Mouse (Mus musculus): Measurements from ENCODE around the gene Nvl. TPM values are rescaled to one million over a fixed set of nuclear protein-coding genes. Genes with fewer than 3 reads are reported as not detected.

Gene Nvl
- polyA plus RNA-seq, 1 experiment: 102 TPM

DNA sequence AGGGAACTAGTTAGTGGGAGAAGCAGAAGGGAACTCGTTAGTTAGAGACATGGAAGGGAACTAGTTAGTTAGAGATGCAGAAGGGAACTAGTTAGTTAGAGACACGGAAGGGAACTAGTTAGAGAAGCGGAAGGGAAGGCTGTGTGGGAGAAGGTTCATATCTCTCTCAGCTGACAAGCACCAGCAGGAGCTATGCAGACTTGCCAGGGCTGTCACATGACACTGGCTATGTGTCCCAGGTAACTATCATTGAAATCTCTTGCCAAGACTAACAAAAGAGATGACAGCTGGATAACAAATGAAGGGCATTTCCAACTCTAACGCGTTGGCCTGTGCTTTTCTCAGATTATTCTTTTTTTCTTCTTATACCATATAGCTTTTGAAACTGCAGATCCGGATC, 79.4 kb downstream of the Nvl start:
- H3K27ac ChIP-seq (ENCODE audit: insufficient read depth, low read length): no peak overlapping the region
- H3K9ac ChIP-seq (ENCODE audit: low read depth, poor library complexity, severe bottlenecking): no peak overlapping the region
- H3K4me1 ChIP-seq (ENCODE audit: control insufficient read depth, insufficient read depth, low read length): no peaks in the 10 kb centered on the region
- no peak overlapping the region for H3K4me3 ChIP-seq (ENCODE audit: low read depth, low read length)
- H3K36me3 ChIP-seq (ENCODE audit: control insufficient read depth, insufficient read depth, low read length, poor library complexity, severe bottlenecking): no peaks in the 10 kb centered on the region
- TF ChIP-seq CTCF (IDR thresholded peaks at IDR 0.05; ENCODE audit: low read depth, low read length): no peak
- TF ChIP-seq POLR2A (IDR thresholded peaks at IDR 0.05; ENCODE audit: insufficient read depth, low read length): no peak
- no peak for TF ChIP-seq EP300 (IDR thresholded peaks at IDR 0.05; ENCODE audit: insufficient read depth, low read depth, low read length)
- no peaks in the 10 kb centered on the region for H3K9me3 ChIP-seq (replicated peaks; ENCODE audit: control insufficient read depth, insufficient read depth, low read length, poor library complexity, severe bottlenecking)
- H3K27me3 ChIP-seq (ENCODE audit: control insufficient read depth, insufficient read depth, low read length, poor library complexity, severe bottlenecking): no peaks in the 10 kb centered on the region

DNA sequence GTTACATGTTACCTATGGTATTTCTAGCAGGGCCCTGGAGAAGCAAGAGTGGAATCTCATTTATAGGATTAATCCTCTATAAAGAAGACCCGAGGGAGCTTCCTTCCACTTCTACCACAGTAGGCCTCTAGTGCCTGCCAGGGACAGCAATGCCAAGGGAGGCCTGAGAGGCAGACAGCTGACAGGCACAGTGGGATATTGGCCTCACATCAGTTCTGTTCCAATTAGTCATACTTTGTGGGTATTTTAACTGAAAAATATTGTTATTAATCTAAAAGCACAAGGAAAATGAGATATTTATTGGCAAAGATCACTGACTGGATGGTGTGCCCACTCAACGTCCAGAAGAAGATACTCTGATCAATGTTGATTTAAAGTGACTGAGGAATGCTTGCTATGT, 80.0 kb downstream of the Nvl start:
- Histone ChIP-seq H3K36me3 (ENCODE audit: control insufficient read depth, insufficient read depth, low read length, poor library complexity, severe bottlenecking) (no peaks in the 10 kb centered on the region), H3K9me3 (replicated peaks; ENCODE audit: control insufficient read depth, insufficient read depth, low read length, poor library complexity, severe bottlenecking) (no peaks in the 10 kb centered on the region), H3K4me1 (ENCODE audit: control insufficient read depth, insufficient read depth, low read length) (no peaks in the 10 kb centered on the region), H3K4me3 (ENCODE audit: low read depth, low read length) (no peak overlapping the region), H3K9ac (ENCODE audit: low read depth, poor library complexity, severe bottlenecking) (no peak overlapping the region), H3K27ac (ENCODE audit: insufficient read depth, low read length) (no peak overlapping the region), H3K27me3 (ENCODE audit: control insufficient read depth, insufficient read depth, low read length, poor library complexity, severe bottlenecking) (no peaks in the 10 kb centered on the region)
- no peak for TF ChIP-seq CTCF (IDR thresholded peaks at IDR 0.05; ENCODE audit: low read depth, low read length)
- TF ChIP-seq EP300 (IDR thresholded peaks at IDR 0.05; ENCODE audit: insufficient read depth, low read depth, low read length): no peak
- TF ChIP-seq POLR2A (IDR thresholded peaks at IDR 0.05; ENCODE audit: insufficient read depth, low read length): no peak

DNA sequence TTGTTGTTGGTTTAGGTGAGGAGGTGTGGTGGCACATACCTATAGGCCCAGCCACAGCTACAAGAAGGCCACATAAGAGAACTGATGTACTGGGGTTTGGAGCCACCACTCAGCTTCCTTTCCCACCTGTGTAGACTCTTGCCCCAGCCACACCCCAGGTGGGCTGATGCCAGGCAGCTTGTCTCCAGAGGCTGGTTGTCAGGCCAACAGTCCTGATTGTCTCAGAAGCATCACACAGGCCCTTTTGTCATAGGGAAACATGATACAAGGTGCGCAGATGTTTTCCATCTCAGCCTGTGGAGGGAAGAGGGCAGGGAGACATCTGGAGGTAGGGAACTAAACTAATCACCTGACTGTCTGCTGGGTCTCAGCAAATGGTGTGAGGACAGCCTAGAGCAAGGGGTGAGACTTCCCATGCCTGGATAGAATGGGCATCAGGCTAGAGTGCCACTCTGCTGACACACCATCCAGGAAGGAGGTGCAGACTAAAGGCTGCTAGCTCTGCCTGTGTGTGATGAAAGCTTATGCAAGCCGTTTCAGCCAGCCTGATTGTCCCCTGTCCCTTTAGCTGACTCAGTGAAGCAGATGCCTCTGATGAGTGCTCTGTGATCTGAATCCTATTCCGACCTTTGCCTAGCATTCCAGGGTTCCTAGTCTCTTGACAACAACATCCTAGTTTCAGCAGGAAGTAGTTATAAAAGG, 82.1 kb downstream of the Nvl start:
- H3K27me3 ChIP-seq (ENCODE audit: control insufficient read depth, insufficient read depth, low read length, poor library complexity, severe bottlenecking): no peaks in the 10 kb centered on the region
- no peaks in the 10 kb centered on the region for H3K36me3 ChIP-seq (ENCODE audit: control insufficient read depth, insufficient read depth, low read length, poor library complexity, severe bottlenecking)
- TF ChIP-seq CTCF (IDR thresholded peaks at IDR 0.05; ENCODE audit: low read depth, low read length) (no peak), POLR2A (IDR thresholded peaks at IDR 0.05; ENCODE audit: insufficient read depth, low read length) (no peak), EP300 (IDR thresholded peaks at IDR 0.05; ENCODE audit: insufficient read depth, low read depth, low read length) (no peak)
- H3K9me3 ChIP-seq (replicated peaks; ENCODE audit: control insufficient read depth, insufficient read depth, low read length, poor library complexity, severe bottlenecking): no peaks in the 10 kb centered on the region
- no peak overlapping the region for H3K27ac ChIP-seq (ENCODE audit: insufficient read depth, low read length)
- no peak overlapping the region for H3K9ac ChIP-seq (ENCODE audit: low read depth, poor library complexity, severe bottlenecking)
- H3K4me3 ChIP-seq (ENCODE audit: low read depth, low read length): no peak overlapping the region
- no peaks in the 10 kb centered on the region for H3K4me1 ChIP-seq (ENCODE audit: control insufficient read depth, insufficient read depth, low read length)

DNA sequence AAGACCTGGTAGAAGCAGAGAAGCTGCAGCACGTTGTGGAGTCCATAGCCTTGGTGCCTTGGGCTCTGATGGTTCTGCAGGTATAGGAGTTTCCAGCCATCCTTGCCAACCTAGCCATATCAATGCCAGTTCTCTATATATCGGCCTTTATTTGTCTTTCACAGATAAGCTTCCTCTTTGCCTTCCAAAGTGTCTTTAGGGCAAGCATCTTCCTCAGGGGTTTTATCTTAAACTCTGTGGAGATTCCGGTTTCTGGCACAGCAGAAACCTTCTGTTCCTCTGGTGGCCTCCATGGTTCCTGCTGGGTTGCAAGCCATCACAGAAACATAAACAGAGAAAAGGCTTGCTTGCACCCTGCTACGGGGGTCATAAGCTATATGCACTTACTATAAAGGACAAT, 91.1 kb downstream of the Nvl start:
- no peaks in the 10 kb centered on the region for H3K27me3 ChIP-seq (ENCODE audit: control insufficient read depth, insufficient read depth, low read length, poor library complexity, severe bottlenecking)
- no peaks in the 10 kb centered on the region for H3K9me3 ChIP-seq (replicated peaks; ENCODE audit: control insufficient read depth, insufficient read depth, low read length, poor library complexity, severe bottlenecking)
- H3K4me3 ChIP-seq (ENCODE audit: low read depth, low read length): no peak overlapping the region
- no peak overlapping the region for H3K9ac ChIP-seq (ENCODE audit: low read depth, poor library complexity, severe bottlenecking)
- TF ChIP-seq EP300 (IDR thresholded peaks at IDR 0.05; ENCODE audit: insufficient read depth, low read depth, low read length) (no peak), POLR2A (IDR thresholded peaks at IDR 0.05; ENCODE audit: insufficient read depth, low read length) (no peak), CTCF (IDR thresholded peaks at IDR 0.05; ENCODE audit: low read depth, low read length) (no peak)
- no peak overlapping the region for H3K27ac ChIP-seq (ENCODE audit: insufficient read depth, low read length)
- no peaks in the 10 kb centered on the region for H3K4me1 ChIP-seq (ENCODE audit: control insufficient read depth, insufficient read depth, low read length)
- no peaks in the 10 kb centered on the region for H3K36me3 ChIP-seq (ENCODE audit: control insufficient read depth, insufficient read depth, low read length, poor library complexity, severe bottlenecking)

DNA sequence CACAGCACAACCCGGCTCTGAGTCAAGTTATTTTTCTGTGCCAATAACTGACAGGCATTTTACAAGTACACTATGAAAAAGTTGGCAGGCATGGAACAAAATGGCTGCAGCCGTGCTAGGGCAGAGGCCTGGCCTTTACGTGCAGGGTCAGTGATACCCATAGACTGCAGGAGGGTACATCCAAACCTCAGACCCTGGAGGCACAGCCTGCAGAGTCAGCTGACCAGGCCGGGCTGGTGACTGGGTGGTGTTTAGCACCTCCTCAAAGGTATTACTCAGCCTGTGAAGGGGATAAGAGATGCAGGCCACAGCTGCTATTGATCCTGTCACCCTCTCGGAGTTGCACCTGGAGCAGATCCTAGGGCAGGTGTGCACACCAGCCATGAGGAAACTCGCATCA, 93.1 kb downstream of the Nvl start, which contains the start of gene 9130409I23Rik:
9130409I23Rik (plus strand) TSS at position 301 of the 400 bp plus-strand sequence.
- H3K27ac ChIP-seq (ENCODE audit: insufficient read depth, low read length): no peak within 1 kb of the TSS
- no peaks in the 10 kb centered on the region for H3K9me3 ChIP-seq (replicated peaks; ENCODE audit: control insufficient read depth, insufficient read depth, low read length, poor library complexity, severe bottlenecking)
- TF ChIP-seq EP300 (IDR thresholded peaks at IDR 0.05; ENCODE audit: insufficient read depth, low read depth, low read length) (no peak), CTCF (IDR thresholded peaks at IDR 0.05; ENCODE audit: low read depth, low read length) (no peak), POLR2A (IDR thresholded peaks at IDR 0.05; ENCODE audit: insufficient read depth, low read length) (no peak)
- no peaks in the 10 kb centered on the region for H3K4me1 ChIP-seq (ENCODE audit: control insufficient read depth, insufficient read depth, low read length)
- no peak within 1 kb of the TSS for H3K4me3 ChIP-seq (ENCODE audit: low read depth, low read length)
- H3K27me3 ChIP-seq (ENCODE audit: control insufficient read depth, insufficient read depth, low read length, poor library complexity, severe bottlenecking): no peaks in the 10 kb centered on the region
- H3K36me3 ChIP-seq (ENCODE audit: control insufficient read depth, insufficient read depth, low read length, poor library complexity, severe bottlenecking): no peaks in the 10 kb centered on the region
- H3K9ac ChIP-seq (ENCODE audit: low read depth, poor library complexity, severe bottlenecking): no peak within 1 kb of the TSS

DNA sequence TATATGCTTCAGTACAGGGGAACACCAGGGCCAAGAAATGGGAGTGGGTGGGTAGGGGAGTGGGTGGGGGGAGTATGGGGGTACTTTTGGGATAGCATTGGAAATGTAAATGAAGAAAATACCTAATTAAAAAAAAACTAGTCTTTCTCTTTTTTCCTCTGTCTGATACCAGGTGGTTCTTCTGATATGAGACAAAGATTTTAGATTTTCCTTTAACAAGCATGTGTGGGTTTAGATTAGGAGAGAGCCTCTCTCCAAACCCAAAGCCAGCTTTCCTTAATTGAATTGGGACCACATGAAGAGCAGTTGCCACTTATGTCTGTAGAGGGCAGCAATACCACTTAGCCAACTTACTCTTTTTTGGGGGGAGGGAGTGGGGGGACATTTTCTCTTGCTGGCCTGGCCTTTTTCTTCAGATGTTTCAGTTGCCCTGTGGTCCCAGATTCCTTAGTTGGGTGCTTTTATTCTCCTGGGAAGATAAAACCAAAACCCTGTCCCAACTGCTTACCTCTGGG, 94.6 kb downstream of the Nvl start:
- H3K27ac ChIP-seq (ENCODE audit: insufficient read depth, low read length): no peak overlapping the region
- no peaks in the 10 kb centered on the region for H3K36me3 ChIP-seq (ENCODE audit: control insufficient read depth, insufficient read depth, low read length, poor library complexity, severe bottlenecking)
- no peaks in the 10 kb centered on the region for H3K27me3 ChIP-seq (ENCODE audit: control insufficient read depth, insufficient read depth, low read length, poor library complexity, severe bottlenecking)
- no peak for TF ChIP-seq CTCF (IDR thresholded peaks at IDR 0.05; ENCODE audit: low read depth, low read length)
- TF ChIP-seq EP300 (IDR thresholded peaks at IDR 0.05; ENCODE audit: insufficient read depth, low read depth, low read length): no peak
- no peak for TF ChIP-seq POLR2A (IDR thresholded peaks at IDR 0.05; ENCODE audit: insufficient read depth, low read length)
- H3K4me3 ChIP-seq (ENCODE audit: low read depth, low read length): no peak overlapping the region
- H3K9me3 ChIP-seq (replicated peaks; ENCODE audit: control insufficient read depth, insufficient read depth, low read length, poor library complexity, severe bottlenecking): no peaks in the 10 kb centered on the region
- H3K4me1 ChIP-seq (ENCODE audit: control insufficient read depth, insufficient read depth, low read length): no peaks in the 10 kb centered on the region
- H3K9ac ChIP-seq (ENCODE audit: low read depth, poor library complexity, severe bottlenecking): no peak overlapping the region

All from ES-Bruce4 (cell line).